Mouse (Mus musculus) heart, adult 2 months (tissue): ENCODE results near the gene Ralb.

ENCODE experiments used
- CTCF ChIP-seq: fragments of 200-600 bp; IDR thresholded peaks from 2 replicates; pipeline ENCODE4 v1.8.1; 2022; ENCODE audit warnings: antibody characterized with exemption, mild to moderate bottlenecking, moderate library complexity
- EP300 ChIP-seq: fragments of 200-500 bp; IDR thresholded peaks from 2 replicates; pipeline ENCODE4 v1.6.1; 2011; ENCODE audit warnings: low read depth, low read length, control low read depth; ENCODE audit not compliant: insufficient read depth
- POLR2A ChIP-seq: fragments of 200-500 bp; IDR thresholded peaks from 2 replicates; pipeline ENCODE4 v1.6.1; 2011; ENCODE audit warnings: mild to moderate bottlenecking, low read depth, low read length, control low read depth; ENCODE audit not compliant: insufficient read depth

DNA sequence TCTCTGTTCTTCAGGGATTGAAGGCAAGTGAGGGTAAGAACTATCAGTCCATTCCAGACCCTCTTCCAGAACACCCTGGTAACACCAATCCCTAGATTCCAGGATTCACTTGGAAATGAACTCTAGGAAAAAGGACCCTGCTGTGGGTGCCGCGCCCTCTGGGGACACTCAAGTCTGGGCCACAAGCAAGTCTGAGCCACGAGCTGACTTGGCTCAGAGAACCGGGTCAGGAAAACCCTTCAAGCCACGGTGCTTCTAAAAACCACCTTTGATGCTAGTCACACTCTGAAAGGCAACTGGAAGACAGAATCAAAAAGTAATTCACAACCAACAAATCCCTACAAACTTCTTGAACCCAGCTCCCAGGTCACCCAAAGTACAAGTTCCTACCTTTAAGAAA is 786 bp downstream of the Ralb start:
- TF ChIP-seq CTCF (no peak), EP300 (no peak), POLR2A (no peak)
